Mouse (Mus musculus) hindbrain, embryonic 14.5 days (tissue): ENCODE results near the gene Ppp1ca. TPM values are rescaled to one million over a fixed set of nuclear protein-coding genes. Genes with fewer than 3 reads are reported as not detected.

ENCODE experiments used
- ATAC-seq: fragments of 200-750 bp; cut with Nextera tagmentation; 2 replicates; pipeline ENCODE4 v1.8.0; 2017; ENCODE audit warnings: moderate number of reproducible peaks, mild to moderate bottlenecking, moderate TSS enrichment, moderate library complexity; ENCODE audit not compliant: low FRiP score
- DNase-seq: peaks from one replicate; pipeline ENCODE4 v3.0.0-alpha.2; 2015; ENCODE audit warnings: low spot score
- H3K27ac ChIP-seq: fragments of 300-500 bp; sonication (generic); 2 replicates; pipeline ENCODE4 v1.5.1; 2014; ENCODE audit warnings: mild to moderate bottlenecking, moderate library complexity
- H3K27me3 ChIP-seq: fragments of 300-500 bp; sonication (generic); 2 replicates; pipeline ENCODE4 v1.6.1; 2014; ENCODE audit warnings: mild to moderate bottlenecking, low read length, mixed read lengths; ENCODE audit not compliant: control insufficient read depth, insufficient read depth
- H3K36me3 ChIP-seq: fragments of 300-500 bp; sonication (generic); replicated peaks from 2 replicates; pipeline ENCODE4 v1.6.1; 2014; ENCODE audit not compliant: control insufficient read depth, insufficient read depth
- H3K4me1 ChIP-seq: fragments of 300-500 bp; sonication (generic); replicated peaks from 2 replicates; pipeline ENCODE4 v1.6.1; 2014; ENCODE audit warnings: antibody characterized with exemption, low read length, mixed read lengths; ENCODE audit not compliant: control insufficient read depth, insufficient read depth
- H3K4me2 ChIP-seq: fragments of 300-500 bp; sonication (generic); replicated peaks from 2 replicates; pipeline ENCODE4 v1.6.1; 2014; ENCODE audit warnings: mild to moderate bottlenecking, moderate library complexity
- H3K4me3 ChIP-seq: fragments of 300-500 bp; sonication (generic); replicated peaks from 2 replicates; pipeline ENCODE4 v1.5.1; 2014; ENCODE audit warnings: mild to moderate bottlenecking, low read length
- H3K9ac ChIP-seq: fragments of 300-500 bp; sonication (generic); 2 replicates; pipeline ENCODE4 v1.6.1; 2014
- H3K9me3 ChIP-seq: fragments of 300-500 bp; sonication (generic); 2 replicates; pipeline ENCODE4 v1.6.1; 2016; ENCODE audit warnings: low read length; ENCODE audit not compliant: control insufficient read depth
- WGBS: fragments of 180-500 bp; shearing (Covaris S2); extraction: QIAGEN DNeasy Blood & Tissue Kit; methylation state at CpG from one replicate; pipeline ENCODE4 v1.1.7; 2014; 5-methylcytosine and 5-hydroxymethylcytosine counted together
- polyA plus RNA-seq: library from polyadenylated mRNA; unstranded; fragments of >200 nt; fragmentation: Nextera tagmentation; extraction: Ambion mirVana; gene quantifications from 2 replicates; pipeline ENCODE4 v1.2.1, GENCODE M21; 2014

Ppp1ca gene
- polyA plus RNA-seq, 1 experiment from 2014 or later, result 581 TPM

GRCm38 (mm10) chr19:4154437-4155222 lies 37.2 kb upstream of the Ppp1ca start:
- H3K4me1 ChIP-seq, result 0 out of 2 replicates have a peak, but pooled peaks cover 1% of the 10 kb centered on the region
- H3K4me3 ChIP-seq, result no peak overlapping the region
- WGBS, result 87% methylated on average over 10 of the region's 13 CpGs
- H3K36me3 ChIP-seq, result peaks cover 73% of the 10 kb centered on the region
- no peak overlapping the region for H3K4me2 ChIP-seq
- no peaks in the 10 kb centered on the region for H3K27me3 ChIP-seq
- no peak overlapping the region for H3K27ac ChIP-seq
- no peaks in the 10 kb centered on the region for H3K9me3 ChIP-seq
- ATAC-seq (no peak), DNase-seq (no peak)
- no peak overlapping the region for H3K9ac ChIP-seq

DNA sequence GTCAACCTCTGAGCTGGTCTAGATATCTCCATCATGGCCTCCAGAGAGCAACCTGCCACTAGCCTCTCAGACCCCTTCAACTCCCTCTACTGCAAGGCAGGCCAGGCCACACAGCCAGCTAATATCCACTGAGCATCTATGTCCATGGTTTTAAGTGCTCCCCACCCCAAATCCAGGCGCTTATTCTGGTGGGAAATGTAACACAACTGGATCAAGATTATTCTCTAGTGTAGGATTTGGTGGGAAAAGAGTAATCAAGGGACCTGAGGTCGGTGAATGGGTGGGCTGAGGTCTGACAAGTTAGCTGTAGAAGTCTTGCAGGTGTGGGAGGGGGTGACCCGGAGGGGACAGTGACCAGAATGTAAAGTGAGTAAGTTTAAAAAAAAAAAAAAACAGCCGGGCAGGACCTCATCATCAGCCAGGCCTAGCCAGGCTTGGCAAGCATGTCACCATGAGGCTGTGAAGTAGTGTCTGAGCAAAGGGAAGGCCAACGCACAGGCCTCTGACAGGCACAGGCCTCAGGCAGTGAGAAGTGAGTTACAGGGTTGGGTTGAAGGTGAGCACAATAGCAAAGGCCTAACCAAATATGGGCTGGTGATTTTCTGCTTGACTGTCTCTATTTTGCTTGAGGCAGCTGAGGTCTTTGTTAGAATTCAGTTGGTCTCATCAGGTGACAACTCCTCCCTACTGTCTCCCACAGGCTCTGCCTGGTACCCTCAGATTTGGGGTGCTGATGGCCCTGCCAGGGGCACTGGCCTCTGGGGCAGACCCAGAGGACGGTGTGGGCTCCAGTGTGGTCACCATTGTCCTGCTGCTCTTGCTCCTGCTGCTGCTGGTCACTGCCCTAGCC lies 36.4 kb upstream of the Ppp1ca start:
- no peaks in the 10 kb centered on the region for H3K27me3 ChIP-seq
- no peak overlapping the region for H3K27ac ChIP-seq
- no peak for DNase-seq
- H3K9ac ChIP-seq, result no peak overlapping the region
- WGBS, result 65% methylated on average over 6 of the region's 6 CpGs
- no peak for ATAC-seq
- H3K4me1 ChIP-seq, result no peaks in the 10 kb centered on the region
- H3K36me3 ChIP-seq, result peaks cover 76% of the 10 kb centered on the region
- no peaks in the 10 kb centered on the region for H3K9me3 ChIP-seq
- no peak overlapping the region for H3K4me3 ChIP-seq
- H3K4me2 ChIP-seq, result no peak overlapping the region

GRCm38 (mm10) chr19:4156073-4156579 lies 35.7 kb upstream of the Ppp1ca start:
- 66% methylated on average over 20 of the region's 20 CpGs for WGBS

DNA sequence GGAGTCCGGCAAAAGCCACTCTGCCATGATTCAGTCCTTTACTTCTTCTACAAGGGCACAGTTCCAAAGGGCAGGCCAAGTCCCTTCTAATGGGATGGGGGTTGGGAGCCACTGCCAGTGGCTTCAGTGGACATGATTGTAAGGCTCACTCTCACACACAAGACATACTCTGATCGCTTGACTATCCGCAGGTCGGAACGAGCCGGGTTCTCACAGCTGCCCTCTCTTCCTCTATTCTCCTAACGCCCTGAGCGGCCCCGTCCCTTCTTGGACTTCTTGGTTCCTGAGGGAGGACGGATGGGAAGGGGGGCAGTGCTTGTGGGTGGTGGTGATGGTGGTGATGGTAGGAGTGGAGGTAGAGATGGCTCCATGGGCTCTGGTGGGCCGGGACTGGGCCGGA lies 35.1 kb upstream of the Ppp1ca start:
- 92% methylated on average over 12 of the region's 12 CpGs for WGBS
- no peak for DNase-seq
- H3K36me3 ChIP-seq, result peaks cover 80% of the 10 kb centered on the region

More at GRCm38 (mm10) chr19:4156073-4156579, 35.7 kb upstream of the Ppp1ca start:
- H3K36me3 ChIP-seq, result peaks cover 78% of the 10 kb centered on the region
- no peak overlapping the region for H3K4me2 ChIP-seq
- H3K9ac ChIP-seq, result no peak overlapping the region
- no peaks in the 10 kb centered on the region for H3K9me3 ChIP-seq
- H3K4me3 ChIP-seq, result no peak overlapping the region
- H3K4me1 ChIP-seq, result no peaks in the 10 kb centered on the region
- H3K27me3 ChIP-seq, result no peaks in the 10 kb centered on the region
- no peak for DNase-seq
- H3K27ac ChIP-seq, result no peak overlapping the region
- ATAC-seq, result no peak

GRCm38 (mm10) chr19:4159049-4159448 lies 32.8 kb upstream of the Ppp1ca start:
- DNase-seq (no peak), ATAC-seq (no peak)
- H3K36me3 ChIP-seq, result peaks cover 60% of the 10 kb centered on the region
- WGBS, result 99% methylated on average over 8 of the region's 8 CpGs
- H3K27ac ChIP-seq, result no peak overlapping the region
- H3K4me3 ChIP-seq, result no peak overlapping the region
- H3K27me3 ChIP-seq, result no peaks in the 10 kb centered on the region
- peaks cover 9% of the 10 kb centered on the region; the same call in 1 of the 2 replicates for H3K4me1 ChIP-seq
- no peaks in the 10 kb centered on the region for H3K9me3 ChIP-seq
- no peak overlapping the region for H3K4me2 ChIP-seq
- 0 out of 2 replicates have a peak overlapping the region, but pooled peaks have one; percentile 3 for H3K9ac ChIP-seq

More for the DNA sequence above, 35.1 kb upstream of the Ppp1ca start:
- no peak overlapping the region for H3K9ac ChIP-seq
- H3K4me3 ChIP-seq, result no peak overlapping the region
- H3K27ac ChIP-seq, result no peak overlapping the region
- no peak overlapping the region for H3K4me2 ChIP-seq
- H3K9me3 ChIP-seq, result no peaks in the 10 kb centered on the region
- H3K27me3 ChIP-seq, result no peaks in the 10 kb centered on the region
- H3K4me1 ChIP-seq, result no peaks in the 10 kb centered on the region
- no peak for ATAC-seq

DNA sequence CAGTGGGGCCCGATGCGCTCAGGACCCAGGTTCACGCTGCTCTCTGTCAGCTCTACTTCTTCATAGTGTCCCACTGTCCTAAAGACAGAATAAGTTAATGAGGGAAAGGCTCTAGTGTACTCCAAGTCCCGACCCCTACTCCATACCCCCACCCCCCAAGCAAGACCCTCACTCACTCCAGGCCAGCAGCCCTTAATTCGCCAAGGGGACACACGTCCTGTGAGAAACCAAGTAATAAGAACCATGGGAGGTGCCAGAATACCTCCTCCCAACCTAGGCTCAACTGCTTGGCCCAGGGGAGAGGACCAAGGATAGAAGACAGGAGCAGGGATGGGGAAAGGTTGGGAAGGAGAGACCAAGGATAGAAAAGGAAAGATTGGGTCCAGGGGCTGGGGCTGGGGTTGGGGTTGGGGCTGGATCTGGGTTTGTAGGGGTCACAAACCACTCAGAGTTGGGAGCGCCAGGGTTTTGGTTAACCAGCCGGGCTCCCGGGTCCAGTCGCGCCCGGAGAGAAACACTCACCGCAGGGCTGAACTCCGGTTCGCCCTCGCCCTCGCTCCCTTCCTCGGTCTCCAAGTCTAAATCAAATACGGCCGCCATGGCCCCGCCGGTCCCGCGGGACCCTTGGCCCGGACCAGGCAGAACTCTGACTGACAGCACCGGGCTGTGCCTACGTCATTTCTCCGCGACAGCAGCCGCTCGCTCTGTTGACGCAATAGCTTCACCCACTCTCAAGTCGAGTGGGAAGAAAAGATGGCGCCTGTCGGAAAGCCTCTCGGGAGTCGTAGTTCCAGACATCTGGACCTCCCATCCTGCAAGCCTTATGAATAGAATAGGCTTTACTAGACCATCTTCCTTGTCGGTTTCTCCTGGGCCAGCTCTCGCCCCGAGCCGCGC lies 29.0 kb upstream of the Ppp1ca start, which contains the start of gene Rps6kb2:
TSS of gene Rps6kb2 (minus strand) at position 709 of the 897 bp plus-strand sequence.
- 6% methylated on average over 42 of the region's 42 CpGs for WGBS

DNA sequence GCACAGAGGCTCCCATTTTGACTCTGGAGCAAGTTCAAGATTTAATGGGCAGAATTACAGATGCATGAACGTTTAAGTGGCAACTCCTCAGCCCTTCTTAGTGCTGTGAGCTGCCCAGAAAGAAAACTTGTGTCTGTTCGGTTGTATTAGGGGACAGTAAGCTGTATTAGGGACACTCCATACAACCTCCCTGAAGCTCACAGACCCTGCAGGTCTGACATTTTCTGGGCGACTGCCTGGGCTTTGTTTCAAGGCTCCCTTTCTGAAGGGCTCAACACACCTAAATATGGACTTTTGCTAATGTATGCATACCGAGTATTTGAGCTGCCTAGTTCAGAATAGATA lies 28.4 kb upstream of the Ppp1ca start:
- Histone ChIP-seq H3K4me1 (peaks cover 9% of the 10 kb centered on the region; the same call in 1 of the 2 replicates), H3K36me3 (peaks cover 28% of the 10 kb centered on the region), H3K9ac (peak overlapping the region; percentile 74), H3K27ac (peak overlapping the region; percentile 88), H3K4me2 (peak overlapping the region; percentile 91), H3K4me3 (peak overlapping the region; percentile 57), H3K27me3 (no peaks in the 10 kb centered on the region), H3K9me3 (no peaks in the 10 kb centered on the region)
- no peak for ATAC-seq
- DNase-seq, result no peak
- 30% methylated on average over 4 of the region's 4 CpGs for WGBS

More for the DNA sequence above, 29.0 kb upstream of the Ppp1ca start, which contains the start of gene Rps6kb2:
- Histone ChIP-seq H3K36me3 (peaks cover 34% of the 10 kb centered on the region), H3K4me3 (peak within 1 kb of the TSS; percentile 57), H3K4me2 (peak within 1 kb of the TSS; percentile 91), H3K27me3 (no peaks in the 10 kb centered on the region), H3K9me3 (no peaks in the 10 kb centered on the region), H3K4me1 (peaks cover 9% of the 10 kb centered on the region; the same call in 1 of the 2 replicates), H3K27ac (peak within 1 kb of the TSS; percentile 88), H3K9ac (peak within 1 kb of the TSS; percentile 74)
- ATAC-seq, result peak; percentile 87
- DNase-seq, result peak; percentile 99

GRCm38 (mm10) chr19:4164100-4164499 lies 27.8 kb upstream of the Ppp1ca start:
- Histone ChIP-seq H3K9ac (peak overlapping the region; percentile 74; the same call in 1 of the 2 replicates), H3K4me3 (no peak overlapping the region), H3K9me3 (no peaks in the 10 kb centered on the region), H3K36me3 (peaks cover 22% of the 10 kb centered on the region), H3K27me3 (no peaks in the 10 kb centered on the region), H3K27ac (no peak overlapping the region), H3K4me1 (peaks cover 9% of the 10 kb centered on the region; the same call in 1 of the 2 replicates), H3K4me2 (peak overlapping the region; percentile 91; the same call in 1 of the 2 replicates)
- WGBS, result 89% methylated on average over 3 of the region's 3 CpGs
- no peak for DNase-seq
- no peak for ATAC-seq
